Mouse (Mus musculus) heart, adult 2 months (tissue): ENCODE data around the gene Defb15. TPM values are rescaled to one million over a fixed set of nuclear protein-coding genes. Genes with fewer than 3 reads are reported as not detected.
"Not testable (repeated sequence)": the region's sequence is repeated elsewhere in the genome, so short reads cannot be mapped to it uniquely, and the experiment has no call there.

Source experiments
- DNase-seq, 2 experiments: peaks; one replicate each; pipeline ENCODE4 v3.0.0; 2021
- H3K27ac ChIP-seq: fragments of 200-600 bp; 2 replicates; pipeline ENCODE4 v1.8.1; 2022
- H3K27me3 ChIP-seq: fragments of 200-500 bp; 2 replicates; pipeline ENCODE4 v1.6.1; 2012; ENCODE audit warnings: mild to moderate bottlenecking, low read length, inconsistent platforms, mixed read lengths; ENCODE audit not compliant: control insufficient read depth, insufficient read depth
- H3K36me3 ChIP-seq: fragments of 200-500 bp; 2 replicates; pipeline ENCODE4 v1.6.1; 2012; ENCODE audit warnings: low read length, inconsistent platforms; ENCODE audit not compliant: control insufficient read depth, insufficient read depth
- H3K4me1 ChIP-seq: fragments of 200-500 bp; 2 replicates; pipeline ENCODE4 v1.6.1; 2011; ENCODE audit warnings: low read length; ENCODE audit not compliant: control insufficient read depth, insufficient read depth
- H3K4me3 ChIP-seq: fragments of 200-600 bp; 2 replicates; pipeline ENCODE4 v1.8.1; 2022
- H3K79me2 ChIP-seq: fragments of 200-500 bp; replicated peaks from 2 replicates; pipeline ENCODE4 v1.6.1; 2012; ENCODE audit warnings: mild to moderate bottlenecking, inconsistent platforms, low read length, moderate library complexity, mixed read lengths; ENCODE audit not compliant: control insufficient read depth, insufficient read depth
- H3K9ac ChIP-seq: fragments of 200-500 bp; 2 replicates; pipeline ENCODE4 v1.6.1; 2012; ENCODE audit warnings: low read depth, mild to moderate bottlenecking, control low read depth, inconsistent platforms, low read length, mixed read lengths
- CTCF ChIP-seq: fragments of 200-600 bp; IDR thresholded peaks from 2 replicates; pipeline ENCODE4 v1.8.1; 2022; ENCODE audit warnings: antibody characterized with exemption, mild to moderate bottlenecking, moderate library complexity
- EP300 ChIP-seq: fragments of 200-500 bp; IDR thresholded peaks from 2 replicates; pipeline ENCODE4 v1.6.1; 2011; ENCODE audit warnings: low read depth, low read length, control low read depth; ENCODE audit not compliant: insufficient read depth
- POLR2A ChIP-seq: fragments of 200-500 bp; IDR thresholded peaks from 2 replicates; pipeline ENCODE4 v1.6.1; 2011; ENCODE audit warnings: mild to moderate bottlenecking, low read depth, low read length, control low read depth; ENCODE audit not compliant: insufficient read depth
- WGBS: fragments of 180-500 bp; shearing (Covaris S2); methylation state at CpG from one replicate; pipeline ENCODE4 v1.1.7; 2018; 5-methylcytosine and 5-hydroxymethylcytosine counted together
- intact Hi-C: fragments of 180-260 bp; cut with DNase I; formaldehyde crosslinking; loops from one replicate; pipeline ENCODE4 v1.15.1; 2025
- polyA plus RNA-seq: library from polyadenylated mRNA; depleted of rRNA; stranded (reverse); fragments of >200 nt; gene quantifications from 2 replicates; pipeline ENCODE4 v1.2.3, GENCODE M21; 2012
- total RNA-seq, 2 experiments: library from RNA; stranded (reverse); gene quantifications; 2 replicates each; pipeline ENCODE4 v1.2.3; 2021

Gene Defb15
- total and polyA plus RNA-seq, 3 experiments, result not detected

DNA sequence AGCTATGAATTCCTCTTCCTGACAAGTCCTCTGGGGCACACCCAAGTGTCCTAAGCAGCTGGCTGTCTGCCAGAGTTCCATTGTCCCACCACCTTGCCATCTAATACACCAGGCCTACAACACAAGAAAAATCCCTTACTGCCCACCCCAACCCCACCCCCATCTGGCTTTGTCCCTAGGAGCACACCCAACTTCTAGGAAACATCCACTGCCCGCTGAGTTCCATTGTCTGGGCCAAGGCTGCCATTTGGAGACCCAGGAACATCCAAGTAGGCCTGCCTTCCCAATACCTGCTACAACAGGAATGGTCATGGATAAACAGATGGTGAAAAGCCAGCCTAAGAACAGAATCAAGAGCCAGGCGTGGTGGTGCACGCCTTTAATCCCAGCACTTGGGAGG is 23.8 kb upstream of the Defb15 start:
- Histone ChIP-seq H3K79me2 (no peaks in the 10 kb centered on the region), H3K36me3 (no peaks in the 10 kb centered on the region), H3K9ac (no peak overlapping the region), H3K27me3 (no peaks in the 10 kb centered on the region), H3K27ac (no peak overlapping the region), H3K4me3 (no peak overlapping the region), H3K4me1 (no peaks in the 10 kb centered on the region)
- no peak for TF ChIP-seq POLR2A
- no peak for TF ChIP-seq EP300
- no peak for TF ChIP-seq CTCF
- no peak for DNase-seq
- intact Hi-C loops, result no loop called here
- WGBS, result 79% methylated on average over 3 of the region's 3 CpGs

DNA sequence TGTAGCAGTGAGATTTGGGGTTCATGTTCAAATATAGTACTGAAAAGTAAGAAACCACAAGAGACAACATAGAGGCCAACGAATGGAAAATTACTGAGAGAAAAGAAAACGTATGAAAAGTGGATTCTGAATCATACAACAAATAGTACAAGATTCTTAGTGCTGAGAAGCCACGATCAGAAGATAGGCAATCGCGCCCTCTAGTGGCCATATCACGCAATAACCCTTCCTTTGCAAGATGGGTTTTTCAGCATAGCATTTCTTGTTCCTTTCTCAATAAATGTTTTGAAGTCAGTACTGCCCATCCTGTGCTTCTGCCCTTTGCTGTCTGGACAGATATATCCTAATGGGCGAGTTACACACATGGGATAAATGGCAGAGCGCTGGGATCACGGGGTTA is 22.8 kb upstream of the Defb15 start:
- intact Hi-C loops, result no loop called here
- Histone ChIP-seq H3K36me3 (no peaks in the 10 kb centered on the region), H3K4me1 (no peaks in the 10 kb centered on the region), H3K27me3 (no peaks in the 10 kb centered on the region), H3K27ac (no peak overlapping the region), H3K9ac (no peak overlapping the region), H3K79me2 (no peaks in the 10 kb centered on the region), H3K4me3 (no peak overlapping the region)
- WGBS, result 5% methylated on average over 9 of the region's 9 CpGs
- no peak for DNase-seq
- TF ChIP-seq EP300, result no peak
- TF ChIP-seq CTCF, result peak; percentile 71
- no peak for TF ChIP-seq POLR2A

DNA sequence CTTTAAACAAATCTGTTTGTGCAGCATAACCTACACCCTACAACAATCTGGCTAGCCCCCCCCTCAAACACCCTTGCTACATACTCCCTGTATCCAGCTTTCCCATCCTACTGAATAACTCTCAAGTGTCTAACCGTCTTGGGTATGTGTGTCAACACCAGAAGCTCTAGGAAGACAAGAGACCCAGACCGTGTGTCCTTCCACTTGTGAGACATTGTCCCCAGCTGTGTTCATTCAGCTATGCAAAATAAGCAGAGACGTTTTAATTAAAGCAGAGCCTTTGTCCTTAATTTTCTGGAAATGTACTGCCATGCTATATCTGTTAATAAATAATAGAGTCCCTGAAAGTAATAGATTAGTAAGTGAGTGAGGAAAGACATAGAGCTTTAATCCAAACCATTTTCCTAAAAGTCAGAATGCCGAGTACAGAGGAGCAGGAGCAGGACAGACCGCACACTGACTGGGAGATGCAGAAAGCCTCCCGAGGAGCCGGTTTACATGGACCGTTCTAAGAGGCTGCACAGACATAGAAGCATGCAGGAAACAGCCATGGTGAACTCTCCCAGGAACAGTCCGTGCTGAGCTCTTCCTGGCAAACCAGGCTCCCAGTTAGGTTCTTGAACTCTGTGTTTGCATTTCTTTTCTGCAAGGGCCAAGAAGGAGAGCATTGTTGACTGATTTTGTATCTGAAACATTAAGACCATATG is 15.0 kb upstream of the Defb15 start:
- Histone ChIP-seq H3K4me1 (no peaks in the 10 kb centered on the region), H3K79me2 (no peaks in the 10 kb centered on the region), H3K36me3 (no peaks in the 10 kb centered on the region), H3K27me3 (no peaks in the 10 kb centered on the region), H3K27ac (no peak overlapping the region), H3K4me3 (no peak overlapping the region), H3K9ac (no peak overlapping the region)
- intact Hi-C loops, result no loop called here
- 63% methylated on average over 9 of the region's 9 CpGs for WGBS
- no peak for DNase-seq
- TF ChIP-seq CTCF (no peak), EP300 (no peak), POLR2A (no peak)

- Histone ChIP-seq H3K27me3 (no peaks in the 10 kb centered on the region), H3K9ac (no peak within 1 kb of the TSS), H3K4me1 (no peaks in the 10 kb centered on the region), H3K36me3 (no peaks in the 10 kb centered on the region), H3K27ac (no peak within 1 kb of the TSS), H3K79me2 (no peaks in the 10 kb centered on the region), H3K4me3 (no peak within 1 kb of the TSS)
- TF ChIP-seq POLR2A (no peak), EP300 (no peak), CTCF (no peak)
- 78% methylated on average over 6 of the region's 6 CpGs for WGBS
- DNase-seq, result no peak
- intact Hi-C loops, result no loop called here
These were observed 14.0 kb upstream of the Defb15 start, which contains the start of gene Defb13 for GRCm38 (mm10) chr8:21946462-21946861. Defb13 (plus strand) TSS chr8:21946762.

DNA sequence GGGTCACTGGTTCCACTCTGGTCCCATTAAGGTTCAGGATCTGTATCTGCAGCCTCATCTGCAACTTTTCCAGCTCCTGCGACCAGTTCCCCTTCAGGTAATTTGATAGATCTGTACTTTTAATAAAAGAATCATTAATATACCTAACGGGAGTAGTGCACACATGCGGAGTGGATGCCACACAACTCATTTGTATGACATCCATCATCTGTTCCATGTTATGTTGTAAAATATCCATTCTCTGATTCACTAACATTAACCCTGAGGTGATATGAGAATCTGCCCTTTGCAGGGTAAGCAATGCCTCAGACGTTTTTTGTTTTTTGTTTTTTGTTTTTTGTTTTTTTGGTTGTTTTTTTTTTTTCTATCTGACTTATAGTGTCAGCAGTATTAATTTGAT is 5.5 kb upstream of the Defb15 start, which contains the start of gene Defb35:
TSS of gene Defb35 (plus strand) at position 301 of the 400 bp plus-strand sequence.
- H3K9ac ChIP-seq, DNase-seq, H3K4me1 ChIP-seq, H3K36me3 ChIP-seq, H3K79me2 ChIP-seq, H3K4me3 ChIP-seq, H3K27me3 ChIP-seq, H3K27ac ChIP-seq, intact Hi-C loops: not testable (repeated sequence)
- WGBS, result 72% methylated on average over 4 of the region's 4 CpGs

DNA sequence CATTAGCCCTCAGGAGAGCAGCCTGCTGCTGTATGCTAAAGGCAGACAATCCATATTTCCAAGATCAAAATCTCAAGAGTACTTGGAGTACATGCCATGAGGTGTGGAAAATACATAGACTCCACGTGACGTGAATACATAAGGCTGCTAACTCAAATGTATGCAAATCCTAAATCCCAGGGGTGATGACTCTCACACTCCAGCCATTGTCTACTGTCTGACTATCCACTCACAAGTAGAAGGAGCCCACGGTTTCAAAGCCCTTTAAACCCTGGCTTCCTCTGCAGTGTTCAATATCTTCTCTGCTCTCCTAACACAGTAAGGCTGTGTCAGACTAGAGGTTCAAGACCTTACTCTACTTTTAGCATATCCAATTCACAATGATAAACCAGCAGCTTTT is 1.8 kb downstream of the Defb15 start:
- WGBS, result 65% methylated on average over 3 of the region's 3 CpGs

GRCm38 (mm10) chr8:21915625-21916024 is 16.9 kb downstream of the Defb15 start:
- Histone ChIP-seq H3K79me2 (no peaks in the 10 kb centered on the region), H3K9ac (no peak overlapping the region), H3K36me3 (no peaks in the 10 kb centered on the region), H3K4me3 (no peak overlapping the region), H3K4me1 (no peaks in the 10 kb centered on the region), H3K27me3 (no peaks in the 10 kb centered on the region), H3K27ac (no peak overlapping the region)
- DNase-seq, result no peak
- 73% methylated on average over 3 of the region's 3 CpGs for WGBS
- no peak for TF ChIP-seq CTCF
- intact Hi-C loops, result no loop called here

More for the DNA sequence above, 1.8 kb downstream of the Defb15 start:
- H3K27me3 ChIP-seq, H3K4me3 ChIP-seq, H3K4me1 ChIP-seq, intact Hi-C loops, H3K9ac ChIP-seq, H3K79me2 ChIP-seq, H3K27ac ChIP-seq, H3K36me3 ChIP-seq, DNase-seq: not testable (repeated sequence)
